Mouse (Mus musculus): ENCODE data around the gene Stx18. TPM values are rescaled to one million over a fixed set of nuclear protein-coding genes. Genes with fewer than 3 reads are reported as not detected.

Gene Stx18
- polyA plus RNA-seq, 1 experiment from 2014 or later, result 20.2 TPM

DNA sequence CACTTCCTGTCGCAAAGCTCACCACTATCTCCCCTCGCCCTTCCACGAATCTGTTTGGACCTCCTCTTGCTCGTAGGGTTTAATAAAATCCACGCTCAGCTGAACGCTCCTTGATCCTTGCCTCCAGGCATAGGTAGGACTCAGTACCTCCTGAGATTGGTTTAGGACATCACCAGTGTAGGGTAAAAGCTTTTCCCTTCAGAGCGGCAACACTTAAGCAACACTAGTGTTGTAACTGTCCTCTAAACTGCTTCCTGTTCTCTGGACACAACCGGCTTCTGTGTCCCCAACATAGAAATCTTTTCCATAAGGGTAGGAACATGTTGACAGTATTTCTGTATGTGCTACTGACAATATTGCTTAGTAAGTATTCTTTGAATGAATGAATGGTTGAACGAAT is 1.3 kb downstream of the Stx18 start:
- Histone ChIP-seq H3K4me1 (peaks cover 22% of the 10 kb centered on the region), H3K4me2 (peak overlapping the region; percentile 81), H3K27ac (0 out of 2 replicates have a peak overlapping the region, but pooled peaks have one; percentile 43), H3K36me3 (peaks cover 5% of the 10 kb centered on the region; the same call in 1 of the 2 replicates), H3K27me3 (replicated peaks) (0 out of 2 replicates have a peak, but pooled peaks cover 11% of the 10 kb centered on the region), H3K9me3 (replicated peaks) (no peaks in the 10 kb centered on the region), H3K4me3 (peak overlapping the region; percentile 87), H3K9ac (peak overlapping the region; percentile 86)
- WGBS (ENCODE audit: insufficient replicate concordance), result 23% methylated on average over 9 of the region's 9 CpGs
- no peak for ATAC-seq

DNA sequence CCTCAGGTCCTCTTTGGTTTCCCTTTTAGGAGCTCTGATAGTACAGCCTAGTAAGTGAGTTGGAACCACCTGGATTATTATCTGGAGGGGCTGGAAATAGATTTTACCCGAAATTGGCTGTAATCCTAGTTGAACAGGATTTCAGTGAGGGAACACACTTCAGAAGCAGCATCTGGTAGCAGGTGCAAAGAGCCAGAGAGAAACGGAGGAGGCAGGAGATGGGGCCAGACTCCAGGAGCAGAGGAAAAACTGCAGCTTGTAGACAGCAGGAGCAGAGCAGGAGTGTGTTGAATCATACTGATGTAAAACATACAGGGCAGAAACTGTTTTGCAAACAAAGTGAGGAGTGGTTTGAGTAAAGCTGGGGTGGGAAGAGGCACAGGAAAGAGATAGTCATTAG is 6.4 kb downstream of the Stx18 start:
- no peak for ATAC-seq

DNA sequence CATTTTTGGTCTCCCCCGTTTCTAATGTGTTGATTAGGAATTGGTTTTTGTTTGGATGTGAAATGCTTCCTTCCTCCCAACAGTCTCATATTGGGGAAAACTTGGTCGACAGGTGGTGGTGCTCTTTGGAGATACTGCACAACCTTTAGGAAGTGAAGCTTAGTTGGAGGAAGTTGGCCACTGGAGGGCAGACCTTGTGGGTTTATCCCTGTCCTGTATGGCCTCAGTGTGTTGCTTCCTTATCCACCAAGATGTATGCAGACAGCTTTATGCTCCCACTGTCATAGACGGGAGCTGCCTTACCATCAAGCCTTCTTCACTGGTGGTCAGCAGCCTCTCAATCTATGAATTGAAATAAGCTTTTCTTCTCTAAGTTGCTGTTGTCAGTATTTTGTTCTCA is 9.6 kb downstream of the Stx18 start:
- H3K4me3 ChIP-seq, result no peak overlapping the region
- H3K9ac ChIP-seq, result no peak overlapping the region
- no peaks in the 10 kb centered on the region for H3K4me1 ChIP-seq
- WGBS (ENCODE audit: insufficient replicate concordance), result 30% methylated on average over 3 of the region's 3 CpGs
- no peak overlapping the region for H3K4me2 ChIP-seq
- no peak overlapping the region for H3K27ac ChIP-seq
- H3K27me3 ChIP-seq (replicated peaks), result no peaks in the 10 kb centered on the region
- no peaks in the 10 kb centered on the region for H3K9me3 ChIP-seq (replicated peaks)
- no peaks in the 10 kb centered on the region for H3K36me3 ChIP-seq
- no peak for ATAC-seq

More for the DNA sequence above, 6.4 kb downstream of the Stx18 start:
- 53% methylated on average over 2 of the region's 2 CpGs for WGBS (ENCODE audit: insufficient replicate concordance)
- Histone ChIP-seq H3K9me3 (replicated peaks) (no peaks in the 10 kb centered on the region), H3K27me3 (replicated peaks) (no peaks in the 10 kb centered on the region), H3K4me3 (no peak overlapping the region), H3K9ac (no peak overlapping the region), H3K4me2 (no peak overlapping the region), H3K36me3 (peaks cover 5% of the 10 kb centered on the region; the same call in 1 of the 2 replicates), H3K4me1 (peaks cover 9% of the 10 kb centered on the region), H3K27ac (no peak overlapping the region)

DNA sequence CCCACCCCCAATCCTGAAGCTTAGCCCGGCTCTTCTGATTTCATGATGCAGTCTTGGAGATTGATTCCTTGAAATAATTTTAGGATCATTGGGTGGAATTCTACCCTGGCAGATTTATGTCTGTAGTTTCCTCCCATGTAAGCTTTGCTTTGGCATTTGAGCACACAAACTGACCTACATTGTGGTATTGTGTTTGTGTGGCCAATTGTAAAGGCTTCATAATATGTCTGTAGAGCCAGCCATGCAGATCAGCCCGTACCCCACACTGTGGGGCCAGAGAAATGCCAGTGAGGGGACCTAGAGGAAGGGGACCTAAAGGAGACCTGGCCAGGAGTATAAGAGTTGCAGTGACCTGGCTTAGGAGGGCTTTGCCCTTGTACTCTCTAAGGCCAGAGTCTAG is 22.5 kb downstream of the Stx18 start:
- H3K4me1 ChIP-seq, result no peaks in the 10 kb centered on the region
- 68% methylated on average over 2 of the region's 2 CpGs for WGBS (ENCODE audit: insufficient replicate concordance)
- ATAC-seq, result no peak

DNA sequence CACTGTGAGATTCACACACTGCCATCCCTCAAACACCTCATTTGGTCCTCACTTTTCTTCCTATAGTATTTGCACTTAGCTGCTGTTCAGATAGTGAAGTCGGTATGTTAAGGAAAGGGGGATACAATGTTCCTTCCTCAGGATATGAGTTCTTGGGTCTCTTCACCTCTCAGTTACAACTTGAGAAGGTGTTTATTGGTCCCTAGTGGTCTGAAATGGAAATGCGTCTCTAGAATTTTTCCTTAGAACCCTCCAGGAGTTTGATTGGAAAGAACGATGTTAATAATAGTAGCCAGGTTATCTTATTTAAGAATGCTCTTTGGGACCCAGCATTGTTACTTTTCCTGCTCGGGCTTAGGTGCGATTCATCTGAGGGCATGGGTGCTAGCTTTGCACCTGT is 24.2 kb downstream of the Stx18 start:
- H3K4me1 ChIP-seq, result no peaks in the 10 kb centered on the region
- 26% methylated on average over 5 of the region's 5 CpGs for WGBS (ENCODE audit: insufficient replicate concordance)
- H3K4me2 ChIP-seq, result no peak overlapping the region

More for the DNA sequence above, 22.5 kb downstream of the Stx18 start:
- Histone ChIP-seq H3K4me2 (no peak overlapping the region), H3K9ac (no peak overlapping the region), H3K27me3 (replicated peaks) (no peaks in the 10 kb centered on the region), H3K4me3 (no peak overlapping the region), H3K9me3 (replicated peaks) (no peaks in the 10 kb centered on the region), H3K36me3 (no peaks in the 10 kb centered on the region), H3K27ac (no peak overlapping the region)

DNA sequence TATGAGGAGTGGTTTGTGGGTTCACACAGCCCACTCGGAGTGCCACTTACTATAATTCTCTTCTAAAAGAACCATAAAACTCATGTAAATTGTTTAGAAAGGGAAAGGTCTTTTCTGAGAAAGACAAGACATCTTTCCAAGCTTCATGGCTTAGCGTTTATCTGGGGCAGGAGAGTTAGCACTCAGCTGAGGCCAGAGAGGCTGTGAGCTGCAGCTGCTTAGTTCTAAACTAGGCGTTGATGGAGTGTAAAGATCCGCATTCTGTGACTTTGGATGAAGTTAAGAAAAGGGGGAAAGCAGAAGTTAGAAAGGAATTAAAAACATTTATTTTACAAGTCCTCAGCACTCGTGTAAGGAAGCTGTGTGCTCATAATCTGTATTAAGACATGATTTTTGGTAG is 24.8 kb downstream of the Stx18 start:
- Histone ChIP-seq H3K9me3 (replicated peaks) (no peaks in the 10 kb centered on the region), H3K27me3 (replicated peaks) (no peaks in the 10 kb centered on the region), H3K4me2 (no peak overlapping the region), H3K4me3 (no peak overlapping the region), H3K9ac (no peak overlapping the region), H3K27ac (no peak overlapping the region), H3K36me3 (no peaks in the 10 kb centered on the region), H3K4me1 (no peaks in the 10 kb centered on the region)
- ATAC-seq, result no peak
- 56% methylated on average over 5 of the region's 5 CpGs for WGBS (ENCODE audit: insufficient replicate concordance)

More for the DNA sequence above, 24.2 kb downstream of the Stx18 start:
- Histone ChIP-seq H3K27ac (no peak overlapping the region), H3K4me3 (no peak overlapping the region), H3K9ac (no peak overlapping the region), H3K9me3 (replicated peaks) (no peaks in the 10 kb centered on the region), H3K27me3 (replicated peaks) (no peaks in the 10 kb centered on the region), H3K36me3 (no peaks in the 10 kb centered on the region)
- ATAC-seq, result no peak

DNA sequence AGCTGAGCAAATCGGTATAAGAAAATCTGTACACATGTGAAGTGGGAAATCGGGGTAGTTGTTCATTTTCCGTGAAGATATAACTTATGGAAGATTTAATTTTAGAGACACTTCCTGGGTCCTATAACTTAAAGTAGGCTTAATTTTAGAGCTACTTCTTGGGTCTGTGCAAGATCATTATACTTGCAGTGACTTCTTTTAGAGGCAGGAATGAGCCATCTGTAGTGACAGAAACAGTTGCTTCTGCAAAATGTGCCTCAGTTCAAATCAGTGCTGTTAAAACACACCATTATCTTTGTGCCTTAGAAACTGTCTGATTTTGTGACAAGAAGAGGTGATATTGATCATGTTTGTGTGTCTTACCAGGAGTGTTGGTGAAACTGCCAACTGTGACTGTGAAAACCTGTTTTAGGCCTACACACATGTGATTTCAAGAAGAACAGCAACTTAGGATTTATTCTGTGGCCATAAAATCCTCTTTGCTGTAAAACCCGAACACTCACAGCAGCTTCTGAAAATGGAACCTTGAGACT is 25.6 kb downstream of the Stx18 start:
- 81% methylated on average over 4 of the region's 4 CpGs for WGBS (ENCODE audit: insufficient replicate concordance)
- no peak overlapping the region for H3K27ac ChIP-seq

DNA sequence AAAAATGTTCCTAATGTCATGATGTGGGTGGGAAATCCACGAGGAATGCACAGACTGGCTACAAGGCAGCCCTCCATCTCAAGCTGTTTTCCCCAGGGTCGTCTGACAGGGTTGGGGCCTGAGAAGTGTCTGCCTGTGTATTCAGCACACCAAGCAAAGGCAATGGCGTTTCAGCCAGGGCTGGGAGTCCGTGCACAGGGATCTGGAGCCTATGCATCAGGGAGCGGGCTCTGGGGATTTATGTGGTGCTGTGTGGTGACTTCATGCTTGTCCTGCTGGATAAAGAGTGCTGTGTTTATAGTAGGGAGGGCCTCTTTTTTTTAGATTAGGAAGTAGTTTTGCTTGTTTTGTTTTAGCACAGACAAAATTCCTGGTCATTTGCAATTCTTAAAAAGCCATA is 26.2 kb downstream of the Stx18 start:
- no peak overlapping the region for H3K4me2 ChIP-seq
- H3K27ac ChIP-seq, result no peak overlapping the region
- 47% methylated on average over 5 of the region's 5 CpGs for WGBS (ENCODE audit: insufficient replicate concordance)
- H3K4me3 ChIP-seq, result no peak overlapping the region
- no peaks in the 10 kb centered on the region for H3K4me1 ChIP-seq
- no peak for ATAC-seq
- no peaks in the 10 kb centered on the region for H3K27me3 ChIP-seq (replicated peaks)
- H3K9me3 ChIP-seq (replicated peaks), result no peaks in the 10 kb centered on the region
- H3K9ac ChIP-seq, result no peak overlapping the region
- H3K36me3 ChIP-seq, result no peaks in the 10 kb centered on the region

More for the DNA sequence above, 25.6 kb downstream of the Stx18 start:
- Histone ChIP-seq H3K4me2 (no peak overlapping the region), H3K36me3 (no peaks in the 10 kb centered on the region), H3K9ac (no peak overlapping the region), H3K4me1 (no peaks in the 10 kb centered on the region), H3K27me3 (replicated peaks) (no peaks in the 10 kb centered on the region), H3K4me3 (no peak overlapping the region), H3K9me3 (replicated peaks) (no peaks in the 10 kb centered on the region)
- ATAC-seq, result no peak

DNA sequence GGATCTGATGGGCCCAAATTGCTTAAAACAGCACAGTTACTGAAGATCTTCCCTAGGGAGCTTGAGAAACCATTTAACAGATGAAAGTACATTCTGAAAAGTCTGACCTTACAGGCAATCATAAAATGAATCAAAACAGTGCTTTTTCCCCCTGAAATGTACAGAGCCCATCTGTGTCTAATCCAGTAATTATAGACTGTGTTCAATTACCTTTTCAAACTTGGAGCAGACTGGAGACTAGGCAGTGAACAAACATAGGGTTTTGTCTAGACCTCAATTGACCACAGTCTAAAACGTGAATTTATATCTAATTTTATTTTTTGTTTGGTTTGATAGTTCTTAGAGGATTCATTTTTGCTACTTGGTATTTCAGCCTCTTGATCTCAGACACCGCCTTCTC is 26.9 kb downstream of the Stx18 start:
- H3K27me3 ChIP-seq (replicated peaks), result no peaks in the 10 kb centered on the region
- no peak overlapping the region for H3K4me3 ChIP-seq
- H3K36me3 ChIP-seq, result no peaks in the 10 kb centered on the region
- H3K4me2 ChIP-seq, result no peak overlapping the region
- H3K4me1 ChIP-seq, result no peaks in the 10 kb centered on the region
- 61% methylated on average over 2 of the region's 2 CpGs for WGBS (ENCODE audit: insufficient replicate concordance)
- no peak overlapping the region for H3K27ac ChIP-seq
- H3K9me3 ChIP-seq (replicated peaks), result no peaks in the 10 kb centered on the region
- no peak for ATAC-seq
- H3K9ac ChIP-seq, result no peak overlapping the region

DNA sequence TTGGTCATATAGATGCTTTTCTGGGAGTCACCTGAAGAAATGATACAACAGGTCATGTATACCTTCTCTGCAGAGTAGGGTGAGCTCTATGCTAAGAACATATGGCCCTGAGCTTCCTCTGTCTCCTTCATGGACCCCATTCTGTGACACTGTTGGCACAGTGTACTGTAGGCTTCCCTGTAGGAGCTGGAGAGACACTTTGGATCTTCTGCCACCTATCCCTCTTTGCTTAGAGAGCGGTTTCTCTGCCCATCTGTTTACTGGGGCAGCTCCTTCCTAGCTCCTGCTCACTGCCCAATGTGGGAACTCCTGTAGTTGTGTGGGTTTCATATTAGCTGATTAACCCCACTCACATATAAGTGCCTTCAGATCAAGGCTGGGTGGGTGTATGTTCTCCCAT is 28.1 kb downstream of the Stx18 start:
- no peaks in the 10 kb centered on the region for H3K9me3 ChIP-seq (replicated peaks)
- no peak overlapping the region for H3K27ac ChIP-seq
- WGBS (ENCODE audit: insufficient replicate concordance), result 82% methylated on average over 1 of the region's 1 CpGs
- no peak overlapping the region for H3K4me2 ChIP-seq
- H3K9ac ChIP-seq, result no peak overlapping the region
- no peaks in the 10 kb centered on the region for H3K27me3 ChIP-seq (replicated peaks)
- H3K4me1 ChIP-seq, result no peaks in the 10 kb centered on the region
- H3K36me3 ChIP-seq, result no peaks in the 10 kb centered on the region
- no peak for ATAC-seq
- H3K4me3 ChIP-seq, result no peak overlapping the region

DNA sequence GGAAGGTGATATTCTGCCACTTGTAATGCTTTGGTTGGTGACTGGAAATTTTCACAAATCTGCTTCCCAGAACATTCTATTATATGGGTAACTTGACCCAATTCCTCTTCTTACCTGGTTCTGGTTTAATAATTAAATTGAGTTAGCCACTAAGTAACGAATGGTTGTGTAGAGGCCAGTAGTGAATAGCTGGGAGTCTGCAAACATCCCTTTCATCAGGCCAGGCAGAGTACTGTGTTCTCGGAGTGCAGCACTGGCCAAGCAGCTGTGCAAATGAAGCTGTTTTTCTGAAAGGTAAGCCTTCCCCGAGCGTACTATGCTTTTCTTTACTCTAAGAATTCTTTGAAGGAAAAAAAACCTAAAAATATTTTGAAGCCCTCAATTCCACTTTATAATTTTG is 37.8 kb downstream of the Stx18 start:
- no peak overlapping the region for H3K9ac ChIP-seq

DNA sequence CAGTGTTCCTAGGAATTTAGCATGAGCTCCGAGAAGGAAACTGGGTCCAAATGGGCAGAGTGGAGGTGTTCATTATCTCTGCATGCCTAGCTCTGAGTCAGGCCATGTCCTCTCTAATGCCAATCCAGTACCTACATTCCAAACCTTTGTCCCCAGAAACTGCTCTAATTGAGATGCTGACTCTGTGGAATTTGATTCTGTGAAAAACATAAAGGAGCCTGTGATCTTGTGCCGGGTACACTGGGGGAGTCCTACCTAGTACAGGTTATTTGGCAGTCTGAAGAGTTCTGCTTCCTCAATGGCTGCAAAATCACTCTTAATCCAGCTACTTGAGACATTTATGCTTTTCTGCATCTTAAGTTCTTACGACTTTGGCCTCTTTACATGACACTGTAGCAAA is 40.0 kb downstream of the Stx18 start:
- Histone ChIP-seq H3K9ac (no peak overlapping the region), H3K4me3 (no peak overlapping the region), H3K4me1 (0 out of 2 replicates have a peak, but pooled peaks cover 3% of the 10 kb centered on the region), H3K4me2 (no peak overlapping the region), H3K36me3 (no peaks in the 10 kb centered on the region), H3K9me3 (replicated peaks) (no peaks in the 10 kb centered on the region), H3K27me3 (replicated peaks) (no peaks in the 10 kb centered on the region), H3K27ac (no peak overlapping the region)
- no peak for ATAC-seq
- WGBS (ENCODE audit: insufficient replicate concordance), result 69% methylated on average over 3 of the region's 3 CpGs

More for the DNA sequence above, 37.8 kb downstream of the Stx18 start:
- 76% methylated on average over 4 of the region's 4 CpGs for WGBS (ENCODE audit: insufficient replicate concordance)
- H3K4me1 ChIP-seq, result no peaks in the 10 kb centered on the region
- no peak overlapping the region for H3K27ac ChIP-seq
- ATAC-seq, result no peak
- H3K27me3 ChIP-seq (replicated peaks), result no peaks in the 10 kb centered on the region
- H3K9me3 ChIP-seq (replicated peaks), result no peaks in the 10 kb centered on the region
- no peak overlapping the region for H3K4me3 ChIP-seq
- H3K36me3 ChIP-seq, result no peaks in the 10 kb centered on the region
- no peak overlapping the region for H3K4me2 ChIP-seq

DNA sequence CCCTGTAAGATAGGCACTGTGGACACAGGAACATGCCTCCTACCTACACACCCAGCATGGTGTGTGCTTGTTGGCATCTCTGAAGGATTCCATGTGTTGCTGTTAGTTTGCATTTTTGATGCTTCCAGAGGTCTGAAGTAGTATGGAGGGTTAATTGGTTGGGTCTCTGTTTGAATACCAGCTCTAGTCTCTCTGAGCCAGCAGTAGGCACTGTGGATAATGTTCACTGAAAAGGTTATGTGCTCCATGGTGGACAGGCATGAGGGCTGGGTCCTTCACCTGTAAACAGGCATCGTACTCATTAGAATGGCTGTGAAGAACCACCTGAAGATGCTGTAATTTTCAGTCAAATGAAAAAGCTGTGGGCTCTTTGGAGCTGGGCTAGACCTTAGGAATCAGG is 41.9 kb downstream of the Stx18 start:
- Histone ChIP-seq H3K27me3 (replicated peaks) (no peaks in the 10 kb centered on the region), H3K4me2 (no peak overlapping the region), H3K9ac (no peak overlapping the region), H3K27ac (no peak overlapping the region), H3K9me3 (replicated peaks) (no peaks in the 10 kb centered on the region), H3K4me1 (0 out of 2 replicates have a peak, but pooled peaks cover 3% of the 10 kb centered on the region), H3K36me3 (no peaks in the 10 kb centered on the region), H3K4me3 (no peak overlapping the region)
- WGBS (ENCODE audit: insufficient replicate concordance), result 89% methylated on average over 1 of the region's 1 CpGs
- ATAC-seq, result no peak

All from liver, embryonic 12.5 days (tissue).